24 mouse cellular contexts compared by ENCODE assay signal in the genomic region with DNA sequence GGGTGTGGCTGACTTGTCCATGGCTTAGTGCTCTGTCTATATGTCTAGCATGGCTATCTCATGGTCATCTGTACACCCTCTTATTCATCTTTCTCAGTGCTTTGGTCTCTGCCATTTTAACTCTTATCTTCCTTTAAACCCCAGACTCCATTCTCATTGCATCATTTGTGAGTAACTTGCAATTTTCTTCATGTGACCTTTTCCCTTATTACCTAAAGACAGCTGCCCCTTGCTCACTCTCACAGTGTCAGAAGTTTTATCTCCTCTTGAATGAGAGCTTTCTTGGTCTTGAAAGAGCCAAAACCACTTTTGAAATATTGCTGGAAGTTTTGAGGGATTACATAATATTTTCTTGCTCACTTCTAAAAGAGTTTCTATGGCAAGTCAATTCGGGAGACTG.
DNase-seq lines count a peak whose midpoint lies in the region; TF ChIP-seq lines count a peak whose summit lies in the region.
"Had no signal": no experiment of that assay in that cellular context is flagged by ENCODE, and none has a peak within 500 bp of the region (broad histone marks: within the 10 kb centered on the region; RNA-seq: fewer than 3 reads in every experiment).

No protein-coding gene starts in this region.

- H3K79me3 ChIP-seq in C2C12 (ENCODE audit: low read depth): no peaks in the 10 kb centered on the region

- DNase-seq in 3T3-L1 (ENCODE audit: low read depth, low spot score): peak; percentile 12
- peak; percentile 3 for DNase-seq in adipocyte (ENCODE audit: low spot score)
- DNase-seq in frontal cortex, adult 2 months (ENCODE audit: extremely low spot score in 1 of 2, low spot score in 1 of 2): no peak
- no peak for DNase-seq in adrenal gland, adult 18-20 months (ENCODE audit: low spot score in 2 of 2)
- DNase-seq in embryonic facial prominence, embryonic 10.5 days (ENCODE audit: low spot score): no peak
- DNase-seq in neural tube, embryonic 10.5 days (ENCODE audit: extremely low spot score, low spot score): no peak
- DNase-seq: adrenal gland, adult 2 months; adrenal gland, adult 8-10 months; adrenal gland, postnatal 10 days; adrenal gland, postnatal 14 days; adrenal gland, postnatal 25 days; adrenal gland, postnatal 36 days; B cell, adult 2 months; cerebellum, adult 11 months; cerebellum, adult 11-12 months; cerebellum, adult 18-20 months; cerebellum, adult 2 months; cerebellum, adult 8-10 months; cerebellum, adult 9-10 months had no signal

- no peaks in the 10 kb centered on the region for H3K79me2 ChIP-seq in C2C12 (ENCODE audit: control insufficient read depth, insufficient read depth)
- H3K79me2 ChIP-seq in myocyte (ENCODE audit: control insufficient read depth, insufficient read depth): no peaks in the 10 kb centered on the region

- TF ChIP-seq CTCF in C2C12 (IDR thresholded peaks at IDR 0.05; ENCODE audit: control insufficient read depth, insufficient read depth, insufficient read length): no peak

- H3K27ac ChIP-seq in embryonic facial prominence, embryonic 10.5 days (replicated peaks): no peak overlapping the region

- H3ac ChIP-seq in C2C12 (ENCODE audit: control insufficient read depth, insufficient read length, low read depth): no peak overlapping the region
- no peak overlapping the region for H3ac ChIP-seq in myocyte (ENCODE audit: control insufficient read depth, insufficient read length)

- H3K4me3 ChIP-seq in C2C12 (ENCODE audit: insufficient read depth, poor library complexity, severe bottlenecking) (no peak overlapping the region), myocyte (no peak overlapping the region)
- H3K4me3 ChIP-seq in embryonic facial prominence, embryonic 10.5 days: no peak overlapping the region

- no peaks in the 10 kb centered on the region for H3K9me3 ChIP-seq in embryonic facial prominence, embryonic 10.5 days
- H3K9me3 ChIP-seq: G1E had no signal

- no peaks in the 10 kb centered on the region for H3K36me3 ChIP-seq in C2C12 (ENCODE audit: control insufficient read depth, insufficient read depth)
- no peaks in the 10 kb centered on the region for H3K36me3 ChIP-seq in myocyte (ENCODE audit: control insufficient read depth, insufficient read depth)
- H3K36me3 ChIP-seq in embryonic facial prominence, embryonic 10.5 days (replicated peaks): no peaks in the 10 kb centered on the region
- H3K36me3 ChIP-seq: G1E had no signal

- no peaks in the 10 kb centered on the region for H3K4me1 ChIP-seq in embryonic facial prominence, embryonic 10.5 days

- no peak overlapping the region for H3K4me2 ChIP-seq in myocyte (ENCODE audit: low read depth)

- TF ChIP-seq POLR2A in myocyte (IDR thresholded peaks at IDR 0.05; ENCODE audit: insufficient read length, low read depth): no peak

- H3K27me3 ChIP-seq in C2C12 (ENCODE audit: control insufficient read depth, insufficient read depth, insufficient read length) (no peaks in the 10 kb centered on the region), myocyte (ENCODE audit: control insufficient read depth, insufficient read depth, insufficient read length) (no peaks in the 10 kb centered on the region)
- no peaks in the 10 kb centered on the region for H3K27me3 ChIP-seq in embryonic facial prominence, embryonic 10.5 days (replicated peaks; ENCODE audit: low read depth, poor library complexity, severe bottlenecking)
- H3K27me3 ChIP-seq: CH12.LX, Patski had no signal

- 79% methylated on average over 1 of the region's 1 CpGs for WGBS in embryonic facial prominence, embryonic 10.5 days

TF ChIP-seq in C2C12, 6 proteins besides CTCF, POLR2A, EP300 and RAD21:
- no peak for TF ChIP-seq CEBPB (IDR thresholded peaks at IDR 0.05; ENCODE audit: low read depth)
- no peak for TF ChIP-seq FOSL1 (IDR thresholded peaks at IDR 0.05; ENCODE audit: insufficient read depth, low read length, poor library complexity, severe bottlenecking)
- TF ChIP-seq MYOD1 (IDR thresholded peaks at IDR 0.05; ENCODE audit: control insufficient read depth, insufficient read length, low read depth): peak; percentile 58
- no peak for TF ChIP-seq MAX (IDR thresholded peaks at IDR 0.05)
- no peak for TF ChIP-seq MYOG (IDR thresholded peaks at IDR 0.05; ENCODE audit: control insufficient read depth, extremely low read depth, insufficient read length)
- TF ChIP-seq USF1 (IDR thresholded peaks at IDR 0.05; ENCODE audit: low read depth): peak; percentile 70

TF ChIP-seq in myocyte, 11 proteins besides CTCF, POLR2A, EP300 and RAD21:
- TF ChIP-seq MYOD1 (IDR thresholded peaks at IDR 0.05; ENCODE audit: control insufficient read depth in 1 of 3, insufficient read length in 2 of 3, low read depth in 2 of 3) (no peak), REST (IDR thresholded peaks at IDR 0.05; ENCODE audit: insufficient read depth, insufficient read length) (no peak), CEBPB (IDR thresholded peaks at IDR 0.05; ENCODE audit: insufficient read depth, poor library complexity, severe bottlenecking) (peak; percentile 68; the same call in 1 of the 2 replicates), MYOG (IDR thresholded peaks at IDR 0.05; ENCODE audit: control insufficient read depth in 1 of 3, insufficient read depth in 1 of 3, insufficient read length in 2 of 3, low read depth in 2 of 3) (no peak), TCF12 (IDR thresholded peaks at IDR 0.05; ENCODE audit: insufficient read depth, poor library complexity, severe bottlenecking) (no peak), POLR2AphosphoS2 (IDR thresholded peaks at IDR 0.05; ENCODE audit: insufficient read length, low read depth) (no peak), SRF (IDR thresholded peaks at IDR 0.05; ENCODE audit: control insufficient read depth, insufficient read length, low read depth) (no peak), USF1 (IDR thresholded peaks at IDR 0.05; ENCODE audit: low read depth) (peak; percentile 43)

Comparison
In these comparisons a context has a peak if more than half of its experiments do, and no peak if none do; other contexts are left out.
1. DNase-seq: peak in 3T3-L1 (single experiment) and adipocyte (single experiment); none in frontal cortex, adult 2 months (0 of 2), adrenal gland, adult 18-20 months (0 of 2), embryonic facial prominence, embryonic 10.5 days (single experiment) and neural tube, embryonic 10.5 days (single experiment).